Mouse (Mus musculus): ENCODE measurements around the gene Ap3s2.
A peak's percentile ranks its signal among the peaks of the same experiment; 100 is the strongest.

Ap3s2 gene

GRCm38 (mm10) chr7:79888603-79889002 is 31.8 kb downstream of the Ap3s2 start:
- no peak for DNase-seq

DNA sequence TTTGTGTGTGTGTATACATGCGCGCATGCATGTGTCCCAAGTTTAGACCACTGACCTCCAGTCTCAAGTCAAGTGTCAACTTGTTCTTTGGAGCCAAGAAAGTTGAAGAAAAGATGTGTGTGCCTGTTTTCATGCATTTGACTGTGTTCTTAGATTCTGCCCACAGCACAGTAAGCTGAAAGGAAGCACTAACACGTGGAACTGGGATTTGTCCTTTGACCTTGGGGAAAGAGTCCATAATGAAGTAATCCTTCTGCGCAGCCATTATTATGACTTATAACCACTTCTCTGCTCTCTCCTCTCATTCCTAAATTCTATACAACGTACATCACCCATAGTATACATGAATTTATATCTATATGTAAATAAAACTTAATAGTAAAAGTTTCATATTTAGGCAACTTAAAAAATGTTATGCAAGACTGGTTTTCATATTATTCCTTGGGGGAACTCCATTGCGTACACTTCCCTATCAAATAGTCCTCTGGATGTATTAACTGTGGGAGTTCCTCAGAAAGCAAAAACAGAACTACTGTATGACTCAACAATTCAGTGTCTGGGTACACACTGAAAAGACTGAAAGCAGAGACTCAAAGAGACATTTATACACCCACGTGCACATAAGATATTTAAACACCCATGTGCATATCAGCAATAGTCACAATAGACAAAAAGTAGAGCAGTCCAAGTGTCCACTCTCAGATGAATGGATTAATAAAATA is 36.7 kb downstream of the Ap3s2 start:
- no peak for DNase-seq

DNA sequence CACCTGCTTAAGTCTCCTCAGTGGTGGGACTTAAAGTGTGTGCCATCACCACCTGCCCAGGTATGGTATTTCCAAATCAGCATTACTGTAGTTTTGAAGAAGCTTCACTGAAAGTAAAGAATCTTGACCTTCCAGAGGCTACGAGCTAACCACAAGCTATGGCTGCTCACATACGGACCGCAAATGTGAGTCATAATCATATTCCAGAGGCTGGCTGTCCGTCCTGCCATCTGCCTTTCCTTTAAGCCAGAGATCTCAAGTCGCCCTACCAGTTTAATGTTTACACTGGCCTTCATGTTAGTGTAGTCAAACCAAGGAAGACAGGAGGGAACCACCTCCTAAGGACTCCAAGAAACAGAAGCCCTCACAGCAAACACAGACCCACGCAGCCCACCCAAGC is 38.5 kb downstream of the Ap3s2 start:
- DNase-seq: no peak

GRCm38 (mm10) chr7:79880998-79881397 is 39.5 kb downstream of the Ap3s2 start:
- DNase-seq: no peak

- DNase-seq: no peak
Observed at GRCm38 (mm10) chr7:79880033-79880432, 40.4 kb downstream of the Ap3s2 start.

DNA sequence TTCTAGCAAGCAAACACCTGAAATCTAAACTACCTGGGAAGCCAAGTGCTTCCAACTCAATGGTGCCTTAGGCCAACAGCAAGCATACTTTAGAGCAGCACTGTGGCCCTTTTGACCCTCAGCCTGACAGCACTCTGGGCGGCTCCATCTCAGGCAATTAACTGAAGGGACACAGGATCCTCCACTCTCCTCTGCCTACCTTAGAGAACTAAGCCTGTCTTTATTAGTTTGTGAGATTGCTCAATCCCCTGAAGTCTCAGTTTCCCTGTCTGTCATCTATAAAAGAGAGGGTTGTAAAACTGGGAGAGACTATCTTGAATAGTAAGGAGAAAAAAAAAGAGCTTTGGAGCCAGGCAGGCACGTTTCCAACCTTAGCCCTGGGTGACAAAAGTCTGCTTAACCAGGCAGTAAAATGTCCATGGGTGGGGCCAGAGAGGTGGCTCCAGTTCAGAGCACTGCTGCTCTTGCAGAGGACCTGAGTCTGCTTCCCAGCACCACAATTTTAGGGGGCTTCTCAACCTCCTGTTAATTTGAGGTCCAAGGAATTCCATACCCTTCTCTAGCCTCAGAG is 41.9 kb downstream of the Ap3s2 start:
- no peak for DNase-seq

GRCm38 (mm10) chr7:79873407-79873806 is 47.0 kb downstream of the Ap3s2 start:
- no peak for DNase-seq

- DNase-seq: peak in 1 of 2 experiments; percentile 50
Observed at GRCm38 (mm10) chr7:79871797-79872345, 48.6 kb downstream of the Ap3s2 start.

- DNase-seq: no peak
Observed at GRCm38 (mm10) chr7:79869072-79869719, 51.3 kb downstream of the Ap3s2 start.

DNA sequence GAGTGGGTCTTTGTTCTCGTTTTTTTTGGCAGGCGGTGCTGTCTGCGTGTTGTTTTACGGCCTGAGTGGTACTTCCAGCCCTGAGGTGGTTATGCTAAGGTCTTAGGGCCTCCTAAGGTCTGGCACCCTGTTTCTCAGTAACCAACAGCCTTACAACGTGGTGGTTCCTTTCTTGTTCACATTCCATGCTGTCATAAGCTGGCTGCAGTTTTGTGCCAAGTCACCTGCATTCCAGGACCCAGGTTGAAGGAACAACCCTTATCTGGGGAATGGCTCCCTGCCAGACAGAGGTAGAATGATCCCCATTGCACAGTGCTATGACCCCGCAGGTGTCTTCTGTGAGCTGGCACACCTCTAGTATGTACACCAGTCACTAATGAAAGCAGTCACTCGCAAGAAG is 52.0 kb downstream of the Ap3s2 start:
- DNase-seq: no peak

DNA sequence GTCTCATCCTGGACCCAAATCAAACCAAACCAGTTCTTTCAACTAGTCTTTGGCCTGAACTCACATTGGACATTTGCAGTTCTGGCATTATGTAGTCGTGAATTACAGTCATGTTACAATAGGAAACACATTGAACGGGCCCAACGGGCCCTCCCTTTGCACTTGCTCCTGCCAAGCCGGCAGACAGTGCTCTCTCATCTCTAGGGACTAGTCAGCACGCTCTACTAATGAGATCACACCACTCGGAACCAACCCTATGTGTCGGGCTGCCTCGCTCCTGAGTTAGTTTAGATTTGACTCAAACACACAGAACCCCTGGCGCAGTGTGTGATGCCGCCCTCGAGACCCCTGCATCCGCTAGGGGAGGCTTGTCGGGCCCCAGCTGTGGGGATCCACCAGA is 52.6 kb downstream of the Ap3s2 start:
- no peak for DNase-seq

DNA sequence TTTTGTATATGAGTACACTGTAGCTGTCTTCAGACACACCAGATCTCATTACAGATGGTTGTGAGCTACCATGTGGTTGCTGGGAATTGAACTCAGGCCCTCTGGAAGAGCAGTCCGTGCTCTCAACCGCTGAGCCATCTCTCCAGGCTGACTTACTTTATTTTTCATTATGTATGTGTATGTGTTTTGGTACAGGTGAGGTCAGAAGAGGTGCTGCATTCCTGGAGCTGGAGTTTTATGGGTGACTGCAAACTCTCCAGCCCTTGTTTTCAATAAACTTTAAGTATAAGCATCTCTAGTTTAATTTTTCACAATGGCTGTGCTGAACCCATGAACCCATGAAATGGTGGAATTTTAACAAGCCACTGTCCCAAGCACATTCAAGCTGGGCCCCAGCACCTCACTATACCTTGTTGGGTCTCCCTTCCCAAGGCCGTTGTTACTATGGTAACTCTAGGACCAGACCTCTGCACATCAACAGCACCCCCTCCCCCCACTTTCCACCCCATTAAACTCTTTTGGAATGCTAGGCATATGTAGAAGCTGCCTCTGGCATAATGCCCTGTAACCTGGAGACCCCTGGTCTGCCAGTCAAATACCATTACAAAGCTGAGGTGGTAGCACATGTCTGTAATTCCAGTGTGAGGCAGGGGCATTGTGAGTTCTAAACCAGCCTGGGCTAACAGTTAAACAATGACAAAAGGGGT is 54.0 kb downstream of the Ap3s2 start:
- DNase-seq: no peak

GRCm38 (mm10) chr7:79861794-79862193 is 58.7 kb downstream of the Ap3s2 start:
- DNase-seq: no peak

DNA sequence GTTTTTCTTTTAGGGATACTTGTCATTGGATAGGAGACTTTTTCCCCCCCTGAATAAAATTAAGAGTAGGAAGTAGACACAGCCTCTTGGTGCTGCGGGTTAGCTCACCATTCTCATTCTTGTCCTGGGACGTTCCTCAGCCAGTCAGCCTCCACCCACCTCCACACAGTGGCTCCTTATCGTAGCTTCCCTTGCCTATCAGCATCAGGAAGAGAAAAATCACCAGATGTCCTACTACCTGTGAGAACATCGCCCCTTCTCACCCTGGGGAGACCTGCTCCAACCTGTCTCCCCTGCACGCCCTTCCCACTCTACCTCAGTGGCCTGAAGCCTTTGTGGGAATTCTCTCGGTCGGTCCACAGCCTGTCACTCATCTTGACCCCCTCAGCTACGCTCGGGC is 59.6 kb downstream of the Ap3s2 start, which contains the start of gene Anpep:
Gene Anpep, minus strand, starts transcription at position 249 of the 400 bp plus-strand sequence.
- DNase-seq: no peak

GRCm38 (mm10) chr7:79858956-79859630 is 61.4 kb downstream of the Ap3s2 start:
- DNase-seq: no peak

DNA sequence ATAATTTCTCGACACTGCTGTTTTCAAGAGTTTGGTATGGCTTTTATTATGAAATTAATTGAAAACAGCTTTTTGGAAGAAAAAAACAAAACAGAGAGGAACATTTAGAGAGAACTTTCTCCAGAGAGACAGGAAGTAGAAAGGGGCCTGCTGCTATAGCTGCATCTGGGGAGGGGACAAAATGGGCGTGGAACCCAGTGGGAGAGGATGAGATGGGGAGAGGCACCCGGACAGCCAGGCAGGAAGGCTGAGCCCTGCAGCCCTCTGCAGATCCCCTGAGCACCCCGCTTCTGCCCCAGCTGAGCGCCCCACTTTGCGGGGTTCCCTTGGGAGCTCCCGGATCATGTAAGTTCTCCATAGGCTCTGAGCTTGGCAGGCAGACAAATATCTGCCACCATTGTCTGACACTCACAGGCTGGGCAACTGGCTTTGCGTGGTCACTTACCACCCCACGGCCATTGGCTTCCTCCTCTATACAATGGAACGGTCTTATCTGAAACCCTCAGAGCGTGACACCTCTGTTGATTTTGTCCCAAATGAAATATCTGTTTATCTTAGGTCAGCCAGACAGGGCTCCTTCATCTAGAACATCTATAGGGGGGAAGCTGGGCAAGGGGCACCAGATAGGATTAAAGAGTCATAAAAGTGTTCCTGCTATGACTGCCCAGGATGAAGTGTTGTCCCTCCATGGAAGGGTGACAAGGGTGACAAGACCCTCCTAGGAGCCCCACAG is 62.1 kb downstream of the Ap3s2 start:
- DNase-seq: no peak

- DNase-seq: no peak
Observed at GRCm38 (mm10) chr7:79856305-79856704, 64.1 kb downstream of the Ap3s2 start.

DNA sequence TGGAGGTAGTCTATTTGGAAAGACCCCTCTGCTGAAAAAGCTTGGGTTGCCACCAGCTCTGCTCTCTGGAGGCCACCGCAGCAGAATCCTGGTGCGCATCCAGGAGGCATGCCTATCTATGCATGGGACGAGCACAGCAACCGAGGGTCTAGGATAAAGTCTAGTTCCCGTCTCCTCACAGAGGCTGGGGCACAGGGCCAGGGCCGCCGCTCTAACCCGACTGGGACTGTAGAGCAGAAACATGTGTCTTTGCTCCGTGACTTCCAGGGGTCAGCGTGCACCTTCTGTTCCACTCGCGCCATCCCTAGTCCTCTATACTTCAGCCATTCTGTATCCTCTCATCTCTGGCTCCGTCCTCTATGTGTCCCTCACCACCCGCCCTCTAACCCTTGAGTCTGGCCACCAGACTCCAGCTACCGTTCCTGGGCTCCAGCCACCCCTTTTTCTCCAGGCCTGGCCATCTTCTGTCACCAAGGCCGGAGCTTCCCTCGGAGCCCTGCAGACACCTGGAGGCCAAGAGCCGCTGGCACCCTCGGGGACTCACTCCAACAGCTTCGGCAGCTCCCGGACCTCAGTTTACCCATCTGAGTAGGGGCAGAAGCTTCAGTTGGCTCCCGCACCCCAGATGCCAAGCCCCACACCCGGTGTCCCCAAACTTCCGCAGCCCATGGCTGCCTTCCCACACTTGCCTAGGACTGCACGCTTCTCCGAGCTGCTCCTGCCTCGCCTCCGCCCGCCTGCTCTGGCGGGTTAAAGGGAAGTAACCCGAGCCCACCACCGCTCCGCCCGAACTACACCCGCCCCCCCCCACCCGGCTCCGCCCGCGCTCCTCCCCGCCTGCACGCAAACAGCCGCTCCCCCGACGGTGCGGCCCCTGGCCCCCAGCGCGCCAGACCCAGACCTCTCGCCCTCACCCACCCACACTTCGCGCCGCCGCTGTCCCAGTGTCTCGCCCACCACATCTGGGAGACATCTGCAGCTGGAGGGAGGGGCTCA is 72.7 kb downstream of the Ap3s2 start:
- no peak for DNase-seq

DNA sequence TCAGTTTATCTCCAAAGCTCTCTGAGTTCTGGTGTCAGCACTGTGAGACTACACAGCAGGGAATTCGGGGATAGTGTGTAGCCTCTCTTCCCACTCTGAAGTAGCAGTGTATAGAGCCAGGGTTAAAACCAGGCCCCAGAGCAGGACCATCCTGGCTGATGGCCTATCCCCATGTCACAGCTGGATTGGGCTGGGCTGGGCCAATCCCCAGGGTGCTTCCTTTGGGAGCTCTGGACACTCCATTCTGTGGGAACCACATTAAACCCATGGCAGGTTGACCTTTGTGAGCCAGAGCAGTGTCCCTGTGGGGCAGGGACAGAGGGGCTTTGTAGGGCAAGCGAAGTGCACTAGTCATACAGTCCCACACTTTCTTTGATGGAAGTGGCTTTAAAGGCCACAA is 74.1 kb downstream of the Ap3s2 start:
- DNase-seq: no peak

- no peak for DNase-seq
Observed at GRCm38 (mm10) chr7:79844090-79844802, 76.2 kb downstream of the Ap3s2 start.
